Mouse (Mus musculus) limb, embryonic 14.5 days (tissue): ENCODE data around the gene S100pbp. TPM values are rescaled to one million over a fixed set of nuclear protein-coding genes. Genes with fewer than 3 reads are reported as not detected.

Experiments
- ATAC-seq: fragments of 200-750 bp; cut with Nextera tagmentation; 2 replicates; pipeline ENCODE4 v1.8.0; 2017; ENCODE audit warnings: low read depth, moderate number of reproducible peaks, moderate TSS enrichment; ENCODE audit not compliant: low FRiP score
- DNase-seq: peaks from one replicate; pipeline ENCODE4 v3.0.0-alpha.2; 2015; ENCODE audit warnings: low spot score
- H3K27ac ChIP-seq: fragments of 300-500 bp; sonication (generic); replicated peaks from 2 replicates; pipeline ENCODE4 v1.5.1; 2014; ENCODE audit warnings: low read depth, mild to moderate bottlenecking, low read length, moderate library complexity, mixed read lengths
- H3K27me3 ChIP-seq: fragments of 300-500 bp; sonication (generic); 2 replicates; pipeline ENCODE4 v1.6.1; 2014; ENCODE audit warnings: low read length, mixed read lengths; ENCODE audit not compliant: control insufficient read depth, insufficient read depth
- H3K36me3 ChIP-seq: fragments of 300-500 bp; sonication (generic); 2 replicates; pipeline ENCODE4 v1.6.1; 2014; ENCODE audit warnings: mild to moderate bottlenecking, low read length, moderate library complexity, mixed read lengths; ENCODE audit not compliant: control insufficient read depth, insufficient read depth
- H3K4me1 ChIP-seq: fragments of 300-500 bp; sonication (generic); 2 replicates; pipeline ENCODE4 v1.6.1; 2014; ENCODE audit warnings: antibody characterized with exemption, low read length, mixed read lengths; ENCODE audit not compliant: control insufficient read depth, insufficient read depth
- H3K4me2 ChIP-seq: fragments of 300-500 bp; sonication (generic); replicated peaks from 2 replicates; pipeline ENCODE4 v1.6.1; 2014; ENCODE audit warnings: low read depth, mild to moderate bottlenecking, low read length, moderate library complexity; ENCODE audit not compliant: severe bottlenecking
- H3K4me3 ChIP-seq: fragments of 300-500 bp; sonication (generic); replicated peaks from 2 replicates; pipeline ENCODE4 v1.5.1; 2014; ENCODE audit warnings: low read length
- H3K9ac ChIP-seq: fragments of 300-500 bp; sonication (generic); 2 replicates; pipeline ENCODE4 v1.6.1; 2014; ENCODE audit warnings: mild to moderate bottlenecking, low read depth, low read length, moderate library complexity; ENCODE audit not compliant: severe bottlenecking
- H3K9me3 ChIP-seq: fragments of 300-500 bp; sonication (generic); 2 replicates; pipeline ENCODE4 v1.6.1; 2016; ENCODE audit warnings: low read length; ENCODE audit not compliant: control insufficient read depth
- POLR2A ChIP-seq: fragments of 200-500 bp; IDR thresholded peaks from 2 replicates; pipeline ENCODE4 v1.8.0; 2012; ENCODE audit warnings: inconsistent platforms, mild to moderate bottlenecking, moderate library complexity, borderline replicate concordance; ENCODE audit not compliant: insufficient read depth, insufficient read length; ENCODE audit errors: extremely low read depth
- WGBS: fragments of 180-500 bp; shearing (Covaris S2); extraction: QIAGEN DNeasy Blood & Tissue Kit; methylation state at CpG from one replicate; pipeline ENCODE4 v1.1.7; 2014; 5-methylcytosine and 5-hydroxymethylcytosine counted together
- polyA plus RNA-seq, 2 experiments: library from polyadenylated mRNA; depleted of rRNA in 1 of 2; stranded (reverse) in 1 of 2; unstranded in 1 of 2; fragments of >200 nt; fragmentation: Nextera tagmentation in 1 of 2; extraction: Ambion mirVana in 1 of 2; gene quantifications; 2 replicates each; pipeline versions ENCODE4 v1.2.1 to v1.2.3; 2012 to 2014

S100pbp gene
- polyA plus RNA-seq, 2 experiments: 14.9 to 59.9 TPM

GRCm38 (mm10) chr4:129116703-129117102 lies 72.8 kb downstream of the S100pbp start:
- Histone ChIP-seq H3K9me3 (no peaks in the 10 kb centered on the region), H3K27me3 (peaks cover 16% of the 10 kb centered on the region), H3K4me2 (no peak overlapping the region), H3K36me3 (no peaks in the 10 kb centered on the region), H3K4me3 (no peak overlapping the region), H3K27ac (no peak overlapping the region), H3K4me1 (peaks cover 11% of the 10 kb centered on the region), H3K9ac (no peak overlapping the region)
- DNase-seq (no peak), ATAC-seq (no peak)
- 95% methylated on average over 8 of the region's 8 CpGs for WGBS
- no peak for TF ChIP-seq POLR2A

GRCm38 (mm10) chr4:129113083-129113988 lies 76.2 kb downstream of the S100pbp start:
- no peak overlapping the region for H3K4me2 ChIP-seq
- no peak overlapping the region for H3K27ac ChIP-seq
- no peaks in the 10 kb centered on the region for H3K36me3 ChIP-seq
- no peaks in the 10 kb centered on the region for H3K4me1 ChIP-seq
- no peak overlapping the region for H3K4me3 ChIP-seq
- peak; percentile 74 for DNase-seq
- no peak overlapping the region for H3K9ac ChIP-seq
- no peaks in the 10 kb centered on the region for H3K27me3 ChIP-seq
- 33% methylated on average over 28 of the region's 28 CpGs for WGBS
- TF ChIP-seq POLR2A: no peak
- peak; percentile 66; the same call in 1 of the 2 replicates for ATAC-seq
- H3K9me3 ChIP-seq: no peaks in the 10 kb centered on the region

- H3K4me3 ChIP-seq: no peak overlapping the region
- H3K9ac ChIP-seq: no peak overlapping the region
- 60% methylated on average over 12 of the region's 13 CpGs for WGBS
- no peak overlapping the region for H3K4me2 ChIP-seq
- no peaks in the 10 kb centered on the region for H3K36me3 ChIP-seq
- DNase-seq: no peak
- no peak overlapping the region for H3K27ac ChIP-seq
- no peak for TF ChIP-seq POLR2A
- H3K27me3 ChIP-seq: no peaks in the 10 kb centered on the region
- H3K4me1 ChIP-seq: no peaks in the 10 kb centered on the region
- ATAC-seq: no peak
- no peaks in the 10 kb centered on the region for H3K9me3 ChIP-seq
Observed at GRCm38 (mm10) chr4:129112231-129112630, 77.3 kb downstream of the S100pbp start.

DNA sequence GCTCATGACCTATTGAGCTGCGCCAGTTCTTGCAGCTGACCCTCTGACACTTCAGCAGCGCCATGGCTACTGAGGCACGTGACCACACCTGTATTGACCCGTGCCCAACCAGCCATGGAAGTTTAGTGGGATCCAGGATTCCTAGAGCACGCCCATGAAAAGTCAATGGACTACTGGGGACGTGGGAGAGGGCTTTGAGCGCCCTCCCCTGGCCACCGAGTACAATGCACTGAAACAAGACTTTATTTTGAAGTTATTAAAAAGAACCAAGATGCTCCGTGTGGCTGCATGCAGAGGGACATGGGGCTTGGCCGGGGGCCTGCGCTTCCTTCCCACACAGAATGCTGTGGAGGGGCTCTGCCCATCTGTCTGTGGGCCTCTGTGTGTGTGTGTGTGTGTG lies 78.2 kb downstream of the S100pbp start:
- no peaks in the 10 kb centered on the region for H3K9me3 ChIP-seq
- H3K27me3 ChIP-seq: no peaks in the 10 kb centered on the region; the same call in 1 of the 2 replicates
- no peak overlapping the region for H3K4me3 ChIP-seq
- H3K4me1 ChIP-seq: no peaks in the 10 kb centered on the region
- H3K9ac ChIP-seq: no peak overlapping the region
- no peak for DNase-seq
- H3K27ac ChIP-seq: no peak overlapping the region
- no peak overlapping the region for H3K4me2 ChIP-seq
- H3K36me3 ChIP-seq: no peaks in the 10 kb centered on the region
- WGBS: 62% methylated on average over 11 of the region's 11 CpGs
- ATAC-seq: no peak
- no peak for TF ChIP-seq POLR2A

GRCm38 (mm10) chr4:129110804-129111203 lies 78.7 kb downstream of the S100pbp start:
- no peaks in the 10 kb centered on the region for H3K4me1 ChIP-seq
- no peak for ATAC-seq
- H3K9me3 ChIP-seq: no peaks in the 10 kb centered on the region
- 88% methylated on average over 6 of the region's 6 CpGs for WGBS
- H3K4me3 ChIP-seq: no peak overlapping the region
- H3K9ac ChIP-seq: no peak overlapping the region
- DNase-seq: no peak
- H3K36me3 ChIP-seq: no peaks in the 10 kb centered on the region
- H3K4me2 ChIP-seq: no peak overlapping the region
- H3K27ac ChIP-seq: no peak overlapping the region
- H3K27me3 ChIP-seq: peaks cover 4% of the 10 kb centered on the region
- TF ChIP-seq POLR2A: no peak
